Mouse (Mus musculus) liver, embryonic 12.5 days (tissue): ENCODE results near the gene Smok3c. TPM values are rescaled to one million over a fixed set of nuclear protein-coding genes. Genes with fewer than 3 reads are reported as not detected.
A peak's percentile ranks its signal among the peaks of the same experiment; 100 is the strongest.

Experiments
- ATAC-seq: fragments of 200-750 bp; cut with Nextera tagmentation; 2 replicates; pipeline ENCODE4 v1.8.0; 2017; ENCODE audit warnings: moderate number of reproducible peaks, mild to moderate bottlenecking, moderate library complexity
- H3K27ac ChIP-seq: fragments of 300-500 bp; sonication (generic); 2 replicates; pipeline ENCODE4 v1.5.1; 2016; ENCODE audit warnings: mild to moderate bottlenecking
- H3K27me3 ChIP-seq: fragments of 300-500 bp; sonication (generic); replicated peaks from 2 replicates; pipeline ENCODE4 v1.6.1; 2016; ENCODE audit warnings: mild to moderate bottlenecking, moderate library complexity
- H3K36me3 ChIP-seq: fragments of 300-500 bp; sonication (generic); 2 replicates; pipeline ENCODE4 v1.6.1; 2016; ENCODE audit warnings: mild to moderate bottlenecking, moderate library complexity
- H3K4me1 ChIP-seq: fragments of 300-500 bp; sonication (generic); 2 replicates; pipeline ENCODE4 v1.6.1; 2016
- H3K4me2 ChIP-seq: fragments of 300-500 bp; sonication (generic); 2 replicates; pipeline ENCODE4 v1.6.1; 2016; ENCODE audit warnings: mild to moderate bottlenecking, moderate library complexity
- H3K4me3 ChIP-seq: fragments of 300-500 bp; sonication (generic); 2 replicates; pipeline ENCODE4 v1.5.1; 2016; ENCODE audit warnings: mild to moderate bottlenecking, moderate library complexity
- H3K9ac ChIP-seq: fragments of 300-500 bp; sonication (generic); 2 replicates; pipeline ENCODE4 v1.6.1; 2016; ENCODE audit warnings: mild to moderate bottlenecking, moderate library complexity
- H3K9me3 ChIP-seq: fragments of 300-500 bp; sonication (generic); replicated peaks from 2 replicates; pipeline ENCODE4 v1.6.1; 2016; ENCODE audit warnings: mild to moderate bottlenecking, moderate library complexity
- WGBS: fragments of 180-500 bp; shearing (Covaris S2); methylation state at CpG from one replicate; pipeline ENCODE4 v1.1.7; 2016; ENCODE audit not compliant: insufficient replicate concordance; 5-methylcytosine and 5-hydroxymethylcytosine counted together
- polyA plus RNA-seq: library from polyadenylated mRNA; unstranded; fragments of >200 nt; fragmentation: Nextera tagmentation; extraction: Ambion mirVana; gene quantifications from 2 replicates; pipeline ENCODE4 v1.2.1, GENCODE M21; 2016

Smok3c gene
- polyA plus RNA-seq, 1 experiment from 2014 or later: not detected

- Histone ChIP-seq H3K4me2 (peak overlapping the region; percentile 82; the same call in 1 of the 2 replicates), H3K36me3 (peaks cover 15% of the 10 kb centered on the region), H3K4me3 (no peak overlapping the region), H3K9me3 (no peaks in the 10 kb centered on the region), H3K9ac (peak overlapping the region; percentile 24; the same call in 1 of the 2 replicates), H3K27ac (peak overlapping the region; percentile 83), H3K4me1 (peaks cover 41% of the 10 kb centered on the region), H3K27me3 (no peaks in the 10 kb centered on the region)
- ATAC-seq: no peak
- WGBS: 83% methylated on average over 2 of the region's 2 CpGs
Measured at GRCm38 (mm10) chr5:138083936-138084335, 30.9 kb downstream of the Smok3c start.

GRCm38 (mm10) chr5:138084507-138084906 is 31.5 kb downstream of the Smok3c start:
- Histone ChIP-seq H3K27ac (peak overlapping the region; percentile 83; the same call in 1 of the 2 replicates), H3K36me3 (peaks cover 15% of the 10 kb centered on the region), H3K4me3 (peak overlapping the region; percentile 95), H3K9me3 (no peaks in the 10 kb centered on the region), H3K4me2 (peak overlapping the region; percentile 82), H3K9ac (peak overlapping the region; percentile 94), H3K27me3 (no peaks in the 10 kb centered on the region), H3K4me1 (peaks cover 47% of the 10 kb centered on the region)
- 28% methylated on average over 2 of the region's 2 CpGs for WGBS
- peak; percentile 80 for ATAC-seq

GRCm38 (mm10) chr5:138084996-138085395 is 32.0 kb downstream of the Smok3c start, which contains the start of gene Zkscan1:
Zkscan1 (plus strand) TSS chr5:138085084.
- H3K4me1 ChIP-seq: peaks cover 51% of the 10 kb centered on the region
- peak; percentile 91 for ATAC-seq
- no peaks in the 10 kb centered on the region for H3K9me3 ChIP-seq
- peak within 1 kb of the TSS; percentile 82 for H3K4me2 ChIP-seq
- peak within 1 kb of the TSS; percentile 94 for H3K9ac ChIP-seq
- peak within 1 kb of the TSS; percentile 95 for H3K4me3 ChIP-seq
- H3K27me3 ChIP-seq: no peaks in the 10 kb centered on the region
- WGBS: under 1% methylated on average over 27 of the region's 27 CpGs
- H3K36me3 ChIP-seq: peaks cover 15% of the 10 kb centered on the region
- peak within 1 kb of the TSS; percentile 83 for H3K27ac ChIP-seq

GRCm38 (mm10) chr5:138085421-138085911 is 32.5 kb downstream of the Smok3c start:
- under 1% methylated on average over 18 of the region's 18 CpGs for WGBS
- Histone ChIP-seq H3K9me3 (no peaks in the 10 kb centered on the region), H3K4me2 (peak overlapping the region; percentile 82), H3K4me1 (peaks cover 52% of the 10 kb centered on the region), H3K36me3 (peaks cover 15% of the 10 kb centered on the region), H3K9ac (peak overlapping the region; percentile 94), H3K27me3 (no peaks in the 10 kb centered on the region), H3K27ac (peak overlapping the region; percentile 83), H3K4me3 (peak overlapping the region; percentile 95)
- no peak; the same call in 1 of the 2 replicates for ATAC-seq

GRCm38 (mm10) chr5:138086842-138087241 is 33.8 kb downstream of the Smok3c start:
- WGBS: 78% methylated on average over 3 of the region's 3 CpGs
- H3K36me3 ChIP-seq: peaks cover 17% of the 10 kb centered on the region
- H3K4me1 ChIP-seq: peaks cover 52% of the 10 kb centered on the region
- H3K9ac ChIP-seq: peak overlapping the region; percentile 94; the same call in 1 of the 2 replicates
- H3K9me3 ChIP-seq: no peaks in the 10 kb centered on the region
- H3K27me3 ChIP-seq: no peaks in the 10 kb centered on the region
- peak overlapping the region; percentile 82 for H3K4me2 ChIP-seq
- no peak overlapping the region for H3K27ac ChIP-seq
- H3K4me3 ChIP-seq: no peak overlapping the region
- no peak for ATAC-seq

GRCm38 (mm10) chr5:138088366-138088765 is 35.4 kb downstream of the Smok3c start:
- no peak for ATAC-seq
- Histone ChIP-seq H3K27me3 (no peaks in the 10 kb centered on the region), H3K4me2 (peak overlapping the region; percentile 29), H3K9me3 (no peaks in the 10 kb centered on the region), H3K27ac (0 out of 2 replicates have a peak overlapping the region, but pooled peaks have one; percentile 49), H3K9ac (no peak overlapping the region; the same call in 1 of the 2 replicates), H3K4me1 (peaks cover 52% of the 10 kb centered on the region), H3K36me3 (peaks cover 26% of the 10 kb centered on the region), H3K4me3 (no peak overlapping the region)
- WGBS: 73% methylated on average over 3 of the region's 3 CpGs

- Histone ChIP-seq H3K4me3 (no peak overlapping the region), H3K9me3 (no peaks in the 10 kb centered on the region), H3K36me3 (peaks cover 34% of the 10 kb centered on the region), H3K4me2 (peak overlapping the region; percentile 29), H3K9ac (no peak overlapping the region), H3K4me1 (peaks cover 46% of the 10 kb centered on the region), H3K27ac (peak overlapping the region; percentile 49; the same call in 1 of the 2 replicates), H3K27me3 (no peaks in the 10 kb centered on the region)
- no peak for ATAC-seq
- 68% methylated on average over 6 of the region's 6 CpGs for WGBS
Measured at GRCm38 (mm10) chr5:138089108-138089551, 36.1 kb downstream of the Smok3c start.

- 80% methylated on average over 3 of the region's 3 CpGs for WGBS
- Histone ChIP-seq H3K27ac (no peak overlapping the region), H3K36me3 (peaks cover 45% of the 10 kb centered on the region), H3K4me2 (no peak overlapping the region), H3K4me1 (peaks cover 41% of the 10 kb centered on the region), H3K9me3 (no peaks in the 10 kb centered on the region), H3K4me3 (no peak overlapping the region), H3K9ac (no peak overlapping the region), H3K27me3 (no peaks in the 10 kb centered on the region)
- no peak for ATAC-seq
Measured at GRCm38 (mm10) chr5:138090271-138090670, 37.3 kb downstream of the Smok3c start.

GRCm38 (mm10) chr5:138090737-138091136 is 37.7 kb downstream of the Smok3c start:
- H3K36me3 ChIP-seq: peaks cover 50% of the 10 kb centered on the region
- ATAC-seq: no peak
- no peaks in the 10 kb centered on the region for H3K27me3 ChIP-seq
- H3K27ac ChIP-seq: no peak overlapping the region
- 88% methylated on average over 5 of the region's 5 CpGs for WGBS
- no peak overlapping the region for H3K4me3 ChIP-seq
- no peak overlapping the region for H3K4me2 ChIP-seq
- no peaks in the 10 kb centered on the region for H3K9me3 ChIP-seq
- no peak overlapping the region for H3K9ac ChIP-seq
- peaks cover 41% of the 10 kb centered on the region for H3K4me1 ChIP-seq

- no peak overlapping the region for H3K4me3 ChIP-seq
- no peak overlapping the region for H3K4me2 ChIP-seq
- no peak overlapping the region for H3K9ac ChIP-seq
- H3K36me3 ChIP-seq: peaks cover 62% of the 10 kb centered on the region
- no peak overlapping the region for H3K27ac ChIP-seq
- H3K4me1 ChIP-seq: peaks cover 22% of the 10 kb centered on the region
- H3K9me3 ChIP-seq: no peaks in the 10 kb centered on the region
- 87% methylated on average over 4 of the region's 4 CpGs for WGBS
- ATAC-seq: no peak
- no peaks in the 10 kb centered on the region for H3K27me3 ChIP-seq
Measured at GRCm38 (mm10) chr5:138092771-138093170, 39.8 kb downstream of the Smok3c start.

- no peaks in the 10 kb centered on the region for H3K9me3 ChIP-seq
- no peak; the same call in 1 of the 2 replicates for ATAC-seq
- WGBS: 87% methylated on average over 6 of the region's 6 CpGs
- no peaks in the 10 kb centered on the region for H3K27me3 ChIP-seq
- peaks cover 72% of the 10 kb centered on the region for H3K36me3 ChIP-seq
- H3K4me1 ChIP-seq: peaks cover 6% of the 10 kb centered on the region; the same call in 1 of the 2 replicates
- H3K4me2 ChIP-seq: no peak overlapping the region
- no peak overlapping the region for H3K27ac ChIP-seq
- no peak overlapping the region for H3K9ac ChIP-seq
- H3K4me3 ChIP-seq: no peak overlapping the region
Measured at GRCm38 (mm10) chr5:138094474-138094873, 41.5 kb downstream of the Smok3c start.

- H3K27me3 ChIP-seq: no peaks in the 10 kb centered on the region
- no peaks in the 10 kb centered on the region for H3K4me1 ChIP-seq
- peaks cover 47% of the 10 kb centered on the region for H3K36me3 ChIP-seq
- no peaks in the 10 kb centered on the region for H3K9me3 ChIP-seq
- no peak overlapping the region for H3K9ac ChIP-seq
- ATAC-seq: no peak
- no peak overlapping the region for H3K27ac ChIP-seq
- no peak overlapping the region for H3K4me2 ChIP-seq
- no peak overlapping the region for H3K4me3 ChIP-seq
- WGBS: 88% methylated on average over 2 of the region's 2 CpGs
Measured at GRCm38 (mm10) chr5:138104976-138105375, 52.0 kb downstream of the Smok3c start.
